Mouse (Mus musculus): Measurements from ENCODE around the gene Lpin2. TPM values are rescaled to one million over a fixed set of nuclear protein-coding genes. Genes with fewer than 3 reads are reported as not detected.

Gene Lpin2
- polyA plus RNA-seq, 1 experiment: 11.2 TPM

GRCm38 (mm10) chr17:71193485-71193884, 11.1 kb downstream of the Lpin2 start:
- H3K27me3 ChIP-seq (ENCODE audit: control insufficient read depth, insufficient read depth, low read length): no peaks in the 10 kb centered on the region
- no peak overlapping the region for H3K4me3 ChIP-seq (ENCODE audit: control insufficient read depth, low read depth, low read length)
- no peaks in the 10 kb centered on the region for H3K4me1 ChIP-seq (ENCODE audit: control insufficient read depth, insufficient read depth, low read length)
- no peak overlapping the region for H3K27ac ChIP-seq (ENCODE audit: control insufficient read depth, insufficient read depth, low read depth, low read length)
- no peaks in the 10 kb centered on the region for H3K36me3 ChIP-seq (ENCODE audit: control insufficient read depth, insufficient read depth, low read length)
- TF ChIP-seq POLR2A (IDR thresholded peaks at IDR 0.05; ENCODE audit: control insufficient read depth, low read depth, low read length) (no peak), CTCF (IDR thresholded peaks at IDR 0.05; ENCODE audit: control insufficient read depth, insufficient read depth, insufficient replicate concordance, low read depth, low read length) (no peak)

- Histone ChIP-seq H3K36me3 (ENCODE audit: control insufficient read depth, insufficient read depth, low read length) (no peaks in the 10 kb centered on the region), H3K27ac (ENCODE audit: control insufficient read depth, insufficient read depth, low read depth, low read length) (no peak overlapping the region), H3K27me3 (ENCODE audit: control insufficient read depth, insufficient read depth, low read length) (no peaks in the 10 kb centered on the region), H3K4me3 (ENCODE audit: control insufficient read depth, low read depth, low read length) (no peak overlapping the region), H3K4me1 (ENCODE audit: control insufficient read depth, insufficient read depth, low read length) (no peaks in the 10 kb centered on the region)
- no peak for TF ChIP-seq CTCF (IDR thresholded peaks at IDR 0.05; ENCODE audit: control insufficient read depth, insufficient read depth, insufficient replicate concordance, low read depth, low read length)
- TF ChIP-seq POLR2A (IDR thresholded peaks at IDR 0.05; ENCODE audit: control insufficient read depth, low read depth, low read length): no peak
Observed at GRCm38 (mm10) chr17:71194906-71195632, 12.7 kb downstream of the Lpin2 start.

GRCm38 (mm10) chr17:71195633-71196391, 13.5 kb downstream of the Lpin2 start:
- H3K27me3 ChIP-seq (ENCODE audit: control insufficient read depth, insufficient read depth, low read length): no peaks in the 10 kb centered on the region
- no peak overlapping the region for H3K4me3 ChIP-seq (ENCODE audit: control insufficient read depth, low read depth, low read length)
- H3K27ac ChIP-seq (ENCODE audit: control insufficient read depth, insufficient read depth, low read depth, low read length): no peak overlapping the region
- TF ChIP-seq POLR2A (IDR thresholded peaks at IDR 0.05; ENCODE audit: control insufficient read depth, low read depth, low read length) (no peak), CTCF (IDR thresholded peaks at IDR 0.05; ENCODE audit: control insufficient read depth, insufficient read depth, insufficient replicate concordance, low read depth, low read length) (no peak)
- H3K36me3 ChIP-seq (ENCODE audit: control insufficient read depth, insufficient read depth, low read length): no peaks in the 10 kb centered on the region
- no peaks in the 10 kb centered on the region for H3K4me1 ChIP-seq (ENCODE audit: control insufficient read depth, insufficient read depth, low read length)

DNA sequence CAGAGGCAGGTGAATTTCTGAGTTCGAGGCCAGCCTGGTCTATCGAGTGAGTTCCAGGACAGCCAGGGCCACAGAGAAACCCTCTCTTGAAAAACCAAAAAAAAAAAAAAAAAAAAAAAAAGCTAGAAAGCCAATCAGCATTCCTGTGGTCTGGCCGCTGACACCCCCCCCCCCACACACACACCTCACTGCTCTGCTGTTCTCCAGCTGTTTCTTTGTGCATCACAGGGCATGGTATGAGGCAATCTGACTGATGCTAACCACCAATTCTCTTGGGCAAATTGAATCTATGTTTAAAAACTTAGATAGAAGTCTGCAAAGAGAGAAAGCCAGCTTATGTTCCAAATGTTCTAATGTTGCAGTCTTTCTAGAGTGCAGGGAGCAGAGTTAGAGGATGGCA, 14.1 kb downstream of the Lpin2 start:
- no peaks in the 10 kb centered on the region for H3K27me3 ChIP-seq (ENCODE audit: control insufficient read depth, insufficient read depth, low read length)
- TF ChIP-seq CTCF (IDR thresholded peaks at IDR 0.05; ENCODE audit: control insufficient read depth, insufficient read depth, insufficient replicate concordance, low read depth, low read length): no peak
- TF ChIP-seq POLR2A (IDR thresholded peaks at IDR 0.05; ENCODE audit: control insufficient read depth, low read depth, low read length): no peak
- H3K4me1 ChIP-seq (ENCODE audit: control insufficient read depth, insufficient read depth, low read length): no peaks in the 10 kb centered on the region
- H3K4me3 ChIP-seq (ENCODE audit: control insufficient read depth, low read depth, low read length): no peak overlapping the region
- H3K27ac ChIP-seq (ENCODE audit: control insufficient read depth, insufficient read depth, low read depth, low read length): no peak overlapping the region
- no peaks in the 10 kb centered on the region for H3K36me3 ChIP-seq (ENCODE audit: control insufficient read depth, insufficient read depth, low read length)

- TF ChIP-seq CTCF (IDR thresholded peaks at IDR 0.05; ENCODE audit: control insufficient read depth, insufficient read depth, insufficient replicate concordance, low read depth, low read length) (no peak), POLR2A (IDR thresholded peaks at IDR 0.05; ENCODE audit: control insufficient read depth, low read depth, low read length) (no peak)
- H3K4me3 ChIP-seq (ENCODE audit: control insufficient read depth, low read depth, low read length): no peak overlapping the region
- no peak overlapping the region for H3K27ac ChIP-seq (ENCODE audit: control insufficient read depth, insufficient read depth, low read depth, low read length)
- H3K4me1 ChIP-seq (ENCODE audit: control insufficient read depth, insufficient read depth, low read length): no peaks in the 10 kb centered on the region
- no peaks in the 10 kb centered on the region; the same call in 1 of the 2 replicates for H3K36me3 ChIP-seq (ENCODE audit: control insufficient read depth, insufficient read depth, low read length)
- no peaks in the 10 kb centered on the region for H3K27me3 ChIP-seq (ENCODE audit: control insufficient read depth, insufficient read depth, low read length)
Observed at GRCm38 (mm10) chr17:71199346-71199745, 17.0 kb downstream of the Lpin2 start.

- no peaks in the 10 kb centered on the region; the same call in 1 of the 2 replicates for H3K36me3 ChIP-seq (ENCODE audit: control insufficient read depth, insufficient read depth, low read length)
- H3K27me3 ChIP-seq (ENCODE audit: control insufficient read depth, insufficient read depth, low read length): no peaks in the 10 kb centered on the region
- TF ChIP-seq POLR2A (IDR thresholded peaks at IDR 0.05; ENCODE audit: control insufficient read depth, low read depth, low read length) (no peak), CTCF (IDR thresholded peaks at IDR 0.05; ENCODE audit: control insufficient read depth, insufficient read depth, insufficient replicate concordance, low read depth, low read length) (no peak)
- H3K4me3 ChIP-seq (ENCODE audit: control insufficient read depth, low read depth, low read length): no peak overlapping the region
- no peaks in the 10 kb centered on the region for H3K4me1 ChIP-seq (ENCODE audit: control insufficient read depth, insufficient read depth, low read length)
- H3K27ac ChIP-seq (ENCODE audit: control insufficient read depth, insufficient read depth, low read depth, low read length): no peak overlapping the region
Observed at GRCm38 (mm10) chr17:71202136-71202535, 19.8 kb downstream of the Lpin2 start.

DNA sequence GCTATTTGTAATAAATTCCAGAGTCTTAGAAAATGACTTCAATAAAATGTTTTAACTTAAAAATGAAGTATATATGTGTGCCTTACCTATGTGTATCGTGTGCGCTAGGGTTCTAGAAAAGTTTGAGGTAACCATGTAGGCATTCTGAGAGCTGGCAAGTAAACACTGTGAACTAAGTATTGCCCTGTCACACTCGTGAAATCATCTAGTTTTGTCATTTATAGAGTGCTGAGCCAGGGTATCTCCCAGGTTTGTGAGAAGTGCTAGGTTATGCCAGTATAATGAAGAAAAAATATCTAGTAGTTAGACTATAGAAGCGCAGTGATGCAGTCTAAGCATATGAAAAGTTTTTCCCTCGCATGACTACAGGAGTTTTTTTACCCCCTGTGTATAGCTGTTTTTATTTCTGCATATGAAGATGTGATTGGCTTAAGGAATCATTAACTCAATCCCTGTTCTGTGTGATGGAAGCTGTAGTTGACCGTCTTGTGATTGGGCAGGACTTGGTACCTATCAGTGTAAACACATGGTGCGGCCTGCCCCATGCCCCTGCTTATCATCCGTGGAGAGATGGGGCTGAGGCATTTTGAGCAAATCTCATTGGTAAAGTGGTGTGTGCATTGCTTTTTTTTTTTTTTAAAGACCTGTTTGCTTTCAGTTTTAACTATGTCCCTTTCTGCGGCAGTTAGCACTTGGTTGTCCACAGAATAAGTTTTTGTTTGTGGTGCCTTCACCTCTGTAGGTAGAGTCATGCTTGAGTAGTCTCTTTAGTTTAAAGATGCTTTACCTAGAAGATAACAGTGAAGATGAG, 21.8 kb downstream of the Lpin2 start:
- no peaks in the 10 kb centered on the region for H3K4me1 ChIP-seq (ENCODE audit: control insufficient read depth, insufficient read depth, low read length)
- no peak overlapping the region for H3K4me3 ChIP-seq (ENCODE audit: control insufficient read depth, low read depth, low read length)
- H3K36me3 ChIP-seq (ENCODE audit: control insufficient read depth, insufficient read depth, low read length): no peaks in the 10 kb centered on the region; the same call in 1 of the 2 replicates
- TF ChIP-seq POLR2A (IDR thresholded peaks at IDR 0.05; ENCODE audit: control insufficient read depth, low read depth, low read length): no peak
- no peak overlapping the region for H3K27ac ChIP-seq (ENCODE audit: control insufficient read depth, insufficient read depth, low read depth, low read length)
- no peaks in the 10 kb centered on the region for H3K27me3 ChIP-seq (ENCODE audit: control insufficient read depth, insufficient read depth, low read length)

Measured in testis, adult 2 months (tissue).